Mouse (Mus musculus) spleen, adult 2 months (tissue): ENCODE data around the gene Mapkapk2. TPM values are rescaled to one million over a fixed set of nuclear protein-coding genes. Genes with fewer than 3 reads are reported as not detected.

Experiments used
- DNase-seq, 2 experiments: peaks; one replicate each; pipeline versions ENCODE4 v3.0.0 to v3.0.0-alpha.2; 2012 to 2021; ENCODE audit warnings: low spot score in 2 of 2, low read depth in 1 of 2
- H3K27ac ChIP-seq: fragments of 200-500 bp; 2 replicates; pipeline ENCODE4 v1.5.1; 2012; ENCODE audit warnings: low read length, inconsistent platforms; ENCODE audit not compliant: insufficient read depth
- H3K27me3 ChIP-seq: fragments of 200-500 bp; 2 replicates; pipeline ENCODE4 v1.6.1; 2012; ENCODE audit warnings: mild to moderate bottlenecking, moderate library complexity, low read length, inconsistent platforms; ENCODE audit not compliant: control insufficient read depth, insufficient read depth
- H3K36me3 ChIP-seq: fragments of 200-500 bp; 2 replicates; pipeline ENCODE4 v1.6.1; 2012; ENCODE audit warnings: mild to moderate bottlenecking, low read length, inconsistent platforms; ENCODE audit not compliant: control insufficient read depth, insufficient read depth
- H3K4me1 ChIP-seq: fragments of 200-500 bp; 2 replicates; pipeline ENCODE4 v1.6.1; 2011; ENCODE audit warnings: inconsistent platforms; ENCODE audit not compliant: control insufficient read depth, insufficient read depth, insufficient read length
- H3K4me3 ChIP-seq: fragments of 200-500 bp; 2 replicates; pipeline ENCODE4 v1.5.1; 2011; ENCODE audit warnings: mild to moderate bottlenecking, inconsistent platforms; ENCODE audit not compliant: insufficient read depth, insufficient read length; ENCODE audit errors: extremely low read depth
- CTCF ChIP-seq: fragments of 200-500 bp; IDR thresholded peaks from 2 replicates; pipeline ENCODE4 v1.5.1; 2011; ENCODE audit warnings: mild to moderate bottlenecking, inconsistent platforms; ENCODE audit not compliant: insufficient read depth, insufficient read length, insufficient replicate concordance; ENCODE audit errors: extremely low read depth
- POLR2A ChIP-seq: fragments of 200-500 bp; IDR thresholded peaks from 2 replicates; pipeline ENCODE4 v1.6.1; 2011; ENCODE audit warnings: low read depth, low read length, inconsistent platforms
- WGBS: fragments of 180-500 bp; shearing (Covaris S2); methylation state at CpG from one replicate; pipeline ENCODE4 v1.1.7; 2018; 5-methylcytosine and 5-hydroxymethylcytosine counted together
- polyA plus RNA-seq: library from polyadenylated mRNA; depleted of rRNA; stranded (reverse); fragments of >200 nt; gene quantifications from 2 replicates; pipeline ENCODE4 v1.2.3, GENCODE M21; 2012

Mapkapk2 gene
- polyA plus RNA-seq, 1 experiment = 55.3 TPM

DNA sequence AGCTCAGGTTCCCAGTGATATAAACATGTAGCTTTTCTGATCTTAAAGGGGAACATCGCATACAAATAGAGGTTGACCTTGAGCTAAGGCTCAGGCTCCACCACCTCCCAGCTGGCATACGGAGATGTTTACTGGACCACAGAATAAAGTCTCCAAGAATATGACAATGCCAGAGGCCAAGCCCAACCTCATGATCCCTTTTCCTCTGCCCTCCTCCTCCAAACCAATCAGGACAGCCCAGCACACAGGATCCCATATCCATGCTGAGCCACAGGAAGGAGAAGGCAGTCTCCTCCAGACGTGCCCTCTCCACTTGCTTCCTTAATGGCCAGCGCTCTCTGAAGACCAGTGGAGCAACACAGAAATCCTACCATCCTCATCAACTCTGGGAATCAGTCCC is 6.7 kb downstream of the Mapkapk2 start:
- no peaks in the 10 kb centered on the region for H3K36me3 ChIP-seq
- peaks cover 41% of the 10 kb centered on the region; the same call in 1 of the 2 replicates for H3K4me1 ChIP-seq
- TF ChIP-seq CTCF (no peak), POLR2A (no peak)
- H3K4me3 ChIP-seq = no peak overlapping the region
- DNase-seq = no peak
- 84% methylated on average over 4 of the region's 4 CpGs for WGBS
- H3K27ac ChIP-seq = no peak overlapping the region
- H3K27me3 ChIP-seq = no peaks in the 10 kb centered on the region

- Histone ChIP-seq H3K4me1 (peaks cover 41% of the 10 kb centered on the region; the same call in 1 of the 2 replicates), H3K4me3 (no peak overlapping the region), H3K27me3 (no peaks in the 10 kb centered on the region), H3K27ac (no peak overlapping the region), H3K36me3 (no peaks in the 10 kb centered on the region)
- no peak for DNase-seq
- 36% methylated on average over 5 of the region's 5 CpGs for WGBS
- no peak for TF ChIP-seq POLR2A
- no peak for TF ChIP-seq CTCF
Observed at GRCm38 (mm10) chr1:131090261-131090660, 7.4 kb downstream of the Mapkapk2 start.

DNA sequence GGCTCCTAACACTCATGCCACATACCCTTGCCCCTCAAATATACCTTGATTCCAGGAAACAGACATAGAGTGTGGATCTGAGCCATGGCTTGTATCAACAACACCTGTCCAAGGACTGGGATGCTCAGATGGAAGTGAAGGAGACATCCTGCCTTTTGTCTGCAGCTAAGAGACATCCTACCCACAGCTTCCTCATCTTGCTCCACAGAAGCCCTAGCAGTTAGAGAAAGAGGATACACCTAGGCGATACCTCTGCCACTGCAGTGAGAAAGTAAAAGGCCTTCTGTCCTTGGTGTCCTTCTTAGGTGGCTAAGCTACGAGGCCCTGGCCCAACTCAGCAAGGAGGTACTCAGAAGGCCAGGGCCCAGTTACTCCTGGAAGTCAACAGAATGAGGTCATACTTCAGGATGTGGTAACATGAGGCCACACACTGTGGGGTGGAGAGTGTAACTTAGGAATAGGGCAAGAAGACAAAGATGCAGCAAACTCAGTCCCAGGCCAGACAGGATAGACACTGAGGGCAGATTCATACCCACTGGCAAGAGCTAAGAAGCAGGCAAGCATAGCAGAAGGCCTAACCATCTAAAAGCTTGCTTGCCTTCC is 8.0 kb downstream of the Mapkapk2 start:
- no peaks in the 10 kb centered on the region for H3K36me3 ChIP-seq
- no peaks in the 10 kb centered on the region for H3K27me3 ChIP-seq
- no peak for DNase-seq
- TF ChIP-seq CTCF = no peak
- no peak for TF ChIP-seq POLR2A
- WGBS = 34% methylated on average over 2 of the region's 2 CpGs
- H3K4me1 ChIP-seq = peaks cover 42% of the 10 kb centered on the region; the same call in 1 of the 2 replicates
- H3K4me3 ChIP-seq = no peak overlapping the region
- H3K27ac ChIP-seq = no peak overlapping the region

GRCm38 (mm10) chr1:131088547-131088946 is 9.1 kb downstream of the Mapkapk2 start:
- TF ChIP-seq CTCF (no peak), POLR2A (no peak)
- Histone ChIP-seq H3K36me3 (no peaks in the 10 kb centered on the region), H3K4me3 (no peak overlapping the region), H3K4me1 (peaks cover 43% of the 10 kb centered on the region; the same call in 1 of the 2 replicates), H3K27me3 (no peaks in the 10 kb centered on the region), H3K27ac (no peak overlapping the region)
- no peak for DNase-seq
- WGBS = 87% methylated on average over 11 of the region's 11 CpGs

- Histone ChIP-seq H3K36me3 (no peaks in the 10 kb centered on the region), H3K4me1 (peaks cover 35% of the 10 kb centered on the region; the same call in 1 of the 2 replicates), H3K4me3 (no peak overlapping the region), H3K27ac (no peak overlapping the region), H3K27me3 (no peaks in the 10 kb centered on the region)
- TF ChIP-seq POLR2A (no peak), CTCF (no peak)
- whole genome bisulfite sequencing = 67% methylated on average over 7 of the region's 7 CpGs
- no peak for DNase-seq
Observed at GRCm38 (mm10) chr1:131086907-131087306, 10.7 kb downstream of the Mapkapk2 start.

DNA sequence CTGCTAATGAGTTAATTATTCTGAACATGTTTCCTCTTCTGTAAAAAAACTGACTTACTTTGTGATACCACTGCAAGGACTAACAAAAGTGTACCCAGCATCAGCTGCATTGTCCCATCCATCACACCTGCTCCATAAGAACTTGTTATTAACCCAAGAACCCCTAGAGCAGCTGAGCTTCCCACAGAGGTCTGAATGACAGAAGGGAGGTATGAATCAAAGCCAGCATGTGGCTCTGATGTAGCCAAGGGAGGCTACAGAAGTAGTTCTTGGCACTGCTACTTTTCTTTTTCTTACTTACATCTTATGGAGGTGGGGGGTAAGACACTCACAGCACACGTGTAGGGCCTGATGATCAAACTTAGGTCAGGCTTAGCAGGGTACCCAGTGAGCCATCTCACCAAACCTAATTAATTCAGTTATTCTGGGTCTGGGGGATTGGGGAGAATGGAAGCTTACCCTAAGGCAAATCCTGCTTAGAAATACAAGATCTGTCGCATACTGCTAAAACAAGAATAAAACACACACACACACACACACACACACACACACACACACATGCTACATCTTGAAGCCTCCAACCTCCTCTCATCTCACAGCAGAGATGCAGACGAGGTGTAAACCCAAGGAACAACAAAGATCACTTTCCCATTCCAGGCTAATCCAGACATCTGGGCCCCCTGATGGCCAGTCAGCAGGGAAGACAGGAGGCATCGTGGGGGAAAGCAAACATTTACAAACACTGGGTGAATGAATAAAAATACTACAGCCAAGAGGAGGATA is 11.5 kb downstream of the Mapkapk2 start:
- no peak for TF ChIP-seq CTCF
- no peak for TF ChIP-seq POLR2A
- Histone ChIP-seq H3K27ac (no peak overlapping the region), H3K4me1 (peaks cover 38% of the 10 kb centered on the region; the same call in 1 of the 2 replicates), H3K4me3 (no peak overlapping the region), H3K36me3 (no peaks in the 10 kb centered on the region), H3K27me3 (no peaks in the 10 kb centered on the region)
- WGBS = 77% methylated on average over 4 of the region's 4 CpGs
- no peak for DNase-seq
